Mouse (Mus musculus) liver, embryonic 12.5 days (tissue): ENCODE measurements around the gene Ganc. TPM values are rescaled to one million over a fixed set of nuclear protein-coding genes. Genes with fewer than 3 reads are reported as not detected.

Experiments used
- ATAC-seq: fragments of 200-750 bp; cut with Nextera tagmentation; 2 replicates; pipeline ENCODE4 v1.8.0; 2017; ENCODE audit warnings: moderate number of reproducible peaks, mild to moderate bottlenecking, moderate library complexity
- H3K27ac ChIP-seq: fragments of 300-500 bp; sonication (generic); 2 replicates; pipeline ENCODE4 v1.5.1; 2016; ENCODE audit warnings: mild to moderate bottlenecking
- H3K27me3 ChIP-seq: fragments of 300-500 bp; sonication (generic); replicated peaks from 2 replicates; pipeline ENCODE4 v1.6.1; 2016; ENCODE audit warnings: mild to moderate bottlenecking, moderate library complexity
- H3K36me3 ChIP-seq: fragments of 300-500 bp; sonication (generic); 2 replicates; pipeline ENCODE4 v1.6.1; 2016; ENCODE audit warnings: mild to moderate bottlenecking, moderate library complexity
- H3K4me1 ChIP-seq: fragments of 300-500 bp; sonication (generic); 2 replicates; pipeline ENCODE4 v1.6.1; 2016
- H3K4me2 ChIP-seq: fragments of 300-500 bp; sonication (generic); 2 replicates; pipeline ENCODE4 v1.6.1; 2016; ENCODE audit warnings: mild to moderate bottlenecking, moderate library complexity
- H3K4me3 ChIP-seq: fragments of 300-500 bp; sonication (generic); 2 replicates; pipeline ENCODE4 v1.5.1; 2016; ENCODE audit warnings: mild to moderate bottlenecking, moderate library complexity
- H3K9ac ChIP-seq: fragments of 300-500 bp; sonication (generic); 2 replicates; pipeline ENCODE4 v1.6.1; 2016; ENCODE audit warnings: mild to moderate bottlenecking, moderate library complexity
- H3K9me3 ChIP-seq: fragments of 300-500 bp; sonication (generic); replicated peaks from 2 replicates; pipeline ENCODE4 v1.6.1; 2016; ENCODE audit warnings: mild to moderate bottlenecking, moderate library complexity
- WGBS: fragments of 180-500 bp; shearing (Covaris S2); methylation state at CpG from one replicate; pipeline ENCODE4 v1.1.7; 2016; ENCODE audit not compliant: insufficient replicate concordance; 5-methylcytosine and 5-hydroxymethylcytosine counted together
- polyA plus RNA-seq: library from polyadenylated mRNA; unstranded; fragments of >200 nt; fragmentation: Nextera tagmentation; extraction: Ambion mirVana; gene quantifications from 2 replicates; pipeline ENCODE4 v1.2.1, GENCODE M21; 2016

Gene Ganc
- 5.0 and 7.3 TPM in 2 replicates for polyA plus RNA-seq

DNA sequence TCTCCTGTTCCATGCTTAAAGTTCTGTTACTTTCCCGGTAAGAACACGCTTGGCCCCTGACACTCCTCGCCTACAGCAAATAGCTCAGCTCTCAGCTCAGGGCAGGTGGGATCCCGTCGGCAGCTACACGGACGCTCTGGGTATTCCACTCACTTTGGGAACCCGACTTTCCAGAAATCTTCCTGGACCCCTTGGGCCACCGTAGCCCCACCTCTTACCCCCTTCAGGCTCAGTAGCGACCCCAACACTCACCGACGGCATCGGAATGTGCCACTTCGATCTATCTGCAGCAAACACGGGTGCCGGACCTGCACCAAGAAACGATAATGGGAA, at the start of gene Ganc:
TSS of gene Ganc (plus strand) at position 244 of the 333 bp plus-strand sequence.
- Histone ChIP-seq H3K27me3 (no peaks in the 10 kb centered on the region), H3K27ac (peak within 1 kb of the TSS; percentile 97), H3K4me3 (peak within 1 kb of the TSS; percentile 82), H3K9ac (peak within 1 kb of the TSS; percentile 82), H3K9me3 (no peaks in the 10 kb centered on the region), H3K4me1 (peaks cover 42% of the 10 kb centered on the region), H3K36me3 (peaks cover 22% of the 10 kb centered on the region), H3K4me2 (peak within 1 kb of the TSS; percentile 86)
- peak; percentile 61 for ATAC-seq
- under 1% methylated on average over 17 of the region's 17 CpGs for WGBS

DNA sequence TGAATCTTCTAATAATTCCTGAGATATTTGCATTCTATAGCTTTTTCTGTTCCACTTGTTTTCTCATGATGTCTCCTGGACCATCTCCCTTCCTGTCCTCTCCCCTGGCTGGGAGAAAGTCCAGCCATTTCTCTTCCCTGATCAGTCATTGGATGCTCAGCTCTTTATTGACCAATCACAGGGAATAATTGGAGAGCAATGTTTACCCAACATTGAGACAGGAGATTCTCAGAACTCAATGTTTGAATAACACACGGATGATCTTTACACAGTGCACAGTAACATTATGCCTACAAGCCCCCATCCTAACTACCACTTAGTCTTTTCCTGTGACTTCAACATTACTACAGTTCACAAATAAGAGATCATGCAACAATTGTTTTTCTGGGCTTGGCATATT, 43.3 kb upstream of the Ganc start:
- Histone ChIP-seq H3K4me2 (no peak overlapping the region), H3K27ac (no peak overlapping the region), H3K4me1 (no peaks in the 10 kb centered on the region), H3K4me3 (no peak overlapping the region), H3K9ac (no peak overlapping the region), H3K9me3 (no peaks in the 10 kb centered on the region), H3K36me3 (peaks cover 81% of the 10 kb centered on the region), H3K27me3 (no peaks in the 10 kb centered on the region)
- ATAC-seq, result no peak
- 67% methylated on average over 1 of the region's 1 CpGs for WGBS

DNA sequence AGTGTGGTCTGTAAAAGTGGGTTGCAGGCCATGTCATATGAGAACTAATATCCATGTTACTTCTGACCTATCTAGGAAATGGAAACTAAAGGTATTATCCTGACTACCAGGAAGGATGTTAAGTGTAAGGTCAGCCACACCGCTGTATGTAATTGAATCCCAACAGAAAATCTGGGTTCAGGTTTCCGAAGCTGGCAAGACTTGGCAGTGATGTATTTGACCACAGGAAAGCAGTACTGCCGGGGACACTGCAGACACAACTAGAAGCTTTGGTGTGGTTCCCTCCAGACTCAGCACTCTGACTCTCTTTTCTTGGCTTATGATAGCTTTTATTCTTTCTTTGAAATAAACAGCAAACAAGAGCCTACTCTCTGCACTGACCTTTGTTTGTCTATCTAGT, 37.2 kb upstream of the Ganc start:
- no peak overlapping the region for H3K27ac ChIP-seq
- H3K27me3 ChIP-seq, result no peaks in the 10 kb centered on the region
- H3K4me1 ChIP-seq, result no peaks in the 10 kb centered on the region
- H3K9me3 ChIP-seq, result no peaks in the 10 kb centered on the region
- 80% methylated on average over 3 of the region's 3 CpGs for WGBS
- peaks cover 83% of the 10 kb centered on the region for H3K36me3 ChIP-seq
- H3K9ac ChIP-seq, result no peak overlapping the region
- no peak overlapping the region for H3K4me2 ChIP-seq
- no peak overlapping the region for H3K4me3 ChIP-seq
- no peak for ATAC-seq

DNA sequence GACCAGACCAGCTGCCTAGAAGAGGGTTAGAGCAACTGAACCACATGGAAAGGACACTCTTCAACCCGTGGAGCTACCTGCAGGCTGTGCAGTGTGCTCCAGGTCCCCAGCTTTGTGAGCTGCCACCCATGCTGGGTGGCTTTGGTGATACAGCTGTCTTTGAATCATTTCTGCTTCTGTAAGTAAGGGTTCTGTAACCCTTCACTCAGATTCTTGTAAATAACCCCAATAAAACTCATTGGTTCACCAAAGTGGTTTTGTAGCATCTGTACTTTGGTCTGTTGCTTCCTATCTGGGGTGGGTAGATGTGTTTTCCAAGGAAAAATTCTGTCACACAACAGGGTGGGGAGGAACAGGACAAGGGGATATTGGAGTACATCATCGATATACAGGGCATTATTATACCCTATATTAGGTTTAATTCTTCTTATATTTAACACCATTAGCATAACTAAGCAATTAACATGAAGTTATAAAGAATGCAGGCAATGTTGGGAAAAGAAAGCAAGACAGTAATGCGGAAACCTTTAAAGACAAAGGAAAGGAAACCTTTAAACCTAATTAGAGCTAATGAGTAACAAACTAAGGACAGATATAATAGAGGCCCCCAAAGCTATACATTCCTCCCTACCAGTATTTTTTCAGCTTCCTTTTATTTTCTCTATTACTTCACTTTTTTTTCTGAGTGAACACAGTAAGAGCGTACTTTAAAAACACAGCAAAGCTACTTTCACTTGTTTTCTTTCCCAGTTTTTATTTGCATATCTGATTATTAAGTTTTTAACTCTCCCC, 36.1 kb upstream of the Ganc start:
- no peak overlapping the region for H3K4me2 ChIP-seq
- 88% methylated on average over 4 of the region's 4 CpGs for WGBS
- H3K9me3 ChIP-seq, result no peaks in the 10 kb centered on the region
- H3K4me1 ChIP-seq, result no peaks in the 10 kb centered on the region
- no peak overlapping the region for H3K27ac ChIP-seq
- no peak overlapping the region for H3K4me3 ChIP-seq
- H3K27me3 ChIP-seq, result no peaks in the 10 kb centered on the region
- ATAC-seq, result no peak
- H3K36me3 ChIP-seq, result peaks cover 83% of the 10 kb centered on the region
- H3K9ac ChIP-seq, result no peak overlapping the region

DNA sequence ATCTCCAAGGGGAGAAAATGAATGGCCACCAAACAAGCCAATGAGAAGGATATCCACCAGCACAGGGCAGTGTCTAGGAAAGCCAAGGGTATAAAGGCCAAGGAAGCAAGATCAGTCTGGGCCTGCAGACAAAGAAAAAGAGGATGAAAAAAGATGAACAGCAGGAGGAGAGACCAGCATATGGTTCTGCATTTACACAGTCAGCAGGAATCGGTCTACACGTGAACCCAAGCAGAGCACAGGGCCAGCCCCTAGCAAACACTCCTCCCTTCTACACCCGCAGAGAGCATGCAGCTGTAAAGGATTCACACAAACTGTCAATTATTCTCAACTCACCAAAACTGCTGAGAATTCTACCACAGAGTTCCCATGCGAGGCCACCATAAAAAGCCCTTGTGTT, 29.8 kb upstream of the Ganc start:
- Histone ChIP-seq H3K9ac (no peak overlapping the region), H3K36me3 (peaks cover 90% of the 10 kb centered on the region), H3K4me2 (no peak overlapping the region), H3K4me1 (no peaks in the 10 kb centered on the region), H3K27me3 (no peaks in the 10 kb centered on the region), H3K9me3 (no peaks in the 10 kb centered on the region), H3K27ac (no peak overlapping the region), H3K4me3 (no peak overlapping the region)
- 85% methylated on average over 4 of the region's 4 CpGs for WGBS
- no peak for ATAC-seq

DNA sequence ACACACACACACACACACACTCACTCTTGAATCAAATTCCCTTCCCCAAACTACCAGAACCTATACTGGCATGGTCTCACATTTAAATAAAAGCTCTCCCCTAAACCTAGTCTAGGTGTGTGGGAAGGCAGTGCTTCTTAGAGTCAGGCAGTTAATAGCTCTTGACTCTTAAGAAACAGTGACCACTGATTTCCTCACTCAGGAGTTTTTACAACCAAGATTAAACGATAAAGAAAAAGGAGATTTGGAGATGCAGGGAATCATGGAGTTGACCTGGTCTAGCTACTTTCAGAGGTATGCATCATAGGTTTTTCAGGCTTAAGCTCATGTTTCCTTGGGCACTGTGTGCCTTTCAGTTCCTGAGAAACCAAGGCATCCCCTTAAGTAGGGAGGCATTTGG, 17.4 kb upstream of the Ganc start:
- peaks cover 92% of the 10 kb centered on the region for H3K36me3 ChIP-seq

DNA sequence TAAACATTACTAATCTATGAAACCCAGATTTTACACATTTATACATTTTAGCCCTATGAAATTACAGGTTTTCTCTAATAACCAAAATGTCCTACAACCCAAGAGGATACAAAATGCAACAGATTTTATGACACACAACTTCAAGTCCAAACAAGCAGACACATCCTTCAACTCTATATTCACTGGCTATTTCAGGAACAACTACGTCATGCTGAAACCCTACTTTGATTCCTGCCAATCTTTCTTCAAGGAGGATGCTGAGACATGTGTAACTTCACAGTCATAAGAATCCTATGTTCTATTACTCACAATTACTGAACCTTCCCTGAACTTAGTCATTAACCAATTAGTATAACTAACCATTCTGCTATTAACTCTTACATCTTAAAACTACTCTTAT, 16.4 kb upstream of the Ganc start:
- ATAC-seq, result no peak
- H3K4me3 ChIP-seq, result no peak overlapping the region
- WGBS, result 81% methylated on average over 1 of the region's 1 CpGs
- H3K9me3 ChIP-seq, result no peaks in the 10 kb centered on the region
- no peak overlapping the region for H3K9ac ChIP-seq
- peaks cover 86% of the 10 kb centered on the region for H3K36me3 ChIP-seq
- H3K4me1 ChIP-seq, result no peaks in the 10 kb centered on the region
- no peak overlapping the region for H3K27ac ChIP-seq
- no peaks in the 10 kb centered on the region for H3K27me3 ChIP-seq
- no peak overlapping the region for H3K4me2 ChIP-seq

More for the DNA sequence above, 17.4 kb upstream of the Ganc start:
- Histone ChIP-seq H3K9me3 (no peaks in the 10 kb centered on the region), H3K27ac (no peak overlapping the region), H3K4me1 (no peaks in the 10 kb centered on the region), H3K9ac (no peak overlapping the region), H3K27me3 (no peaks in the 10 kb centered on the region), H3K4me2 (no peak overlapping the region), H3K4me3 (no peak overlapping the region)
- WGBS, result 89% methylated on average over 1 of the region's 1 CpGs
- no peak for ATAC-seq

DNA sequence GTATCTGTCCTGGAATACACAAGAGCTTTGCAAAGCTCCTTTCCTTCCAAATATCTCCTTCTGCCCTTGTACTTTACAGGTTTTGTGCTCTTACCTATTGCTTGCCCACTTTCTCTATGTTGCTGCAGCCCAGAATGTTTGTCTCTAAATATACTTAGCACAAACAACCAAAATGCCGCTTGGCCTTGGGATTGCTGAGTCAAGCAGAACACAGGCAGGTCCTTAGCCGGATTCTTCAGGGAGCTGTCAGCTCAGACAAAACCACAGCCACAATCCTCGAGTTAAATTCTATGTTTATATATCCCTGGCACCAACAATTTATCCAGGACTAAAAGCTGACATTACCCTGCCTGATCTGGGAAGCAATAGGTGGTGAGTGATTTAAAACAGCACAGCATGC, 14.3 kb upstream of the Ganc start:
- Histone ChIP-seq H3K27ac (no peak overlapping the region), H3K27me3 (no peaks in the 10 kb centered on the region), H3K4me1 (no peaks in the 10 kb centered on the region), H3K9ac (no peak overlapping the region), H3K4me3 (no peak overlapping the region), H3K9me3 (no peaks in the 10 kb centered on the region), H3K36me3 (peaks cover 85% of the 10 kb centered on the region), H3K4me2 (no peak overlapping the region)
- 69% methylated on average over 3 of the region's 3 CpGs for WGBS
- ATAC-seq, result no peak

DNA sequence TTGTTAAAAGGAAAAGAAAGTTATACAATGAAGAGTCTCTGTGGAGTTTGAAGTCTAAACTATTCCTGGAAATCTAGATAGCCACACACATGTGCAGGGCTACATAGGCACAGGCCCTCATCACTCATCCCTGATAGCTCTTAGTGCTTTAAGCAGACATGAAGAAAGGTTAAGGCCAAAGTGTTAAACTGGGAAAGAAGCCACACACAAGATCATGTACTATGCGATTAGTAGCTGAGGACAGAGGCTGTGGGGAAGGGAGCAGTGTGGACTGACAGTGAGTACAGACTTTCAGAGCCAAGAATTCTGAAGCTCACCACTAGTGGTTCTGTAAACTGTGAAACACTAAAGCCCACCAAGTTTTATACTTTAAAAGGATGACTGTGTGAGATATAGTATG, 12.8 kb upstream of the Ganc start:
- no peak overlapping the region for H3K9ac ChIP-seq
- no peak for ATAC-seq
- peaks cover 85% of the 10 kb centered on the region for H3K36me3 ChIP-seq
- no peaks in the 10 kb centered on the region for H3K9me3 ChIP-seq
- H3K4me2 ChIP-seq, result no peak overlapping the region
- no peaks in the 10 kb centered on the region for H3K27me3 ChIP-seq
- H3K4me3 ChIP-seq, result no peak overlapping the region
- WGBS, result 74% methylated on average over 1 of the region's 1 CpGs
- no peak overlapping the region for H3K27ac ChIP-seq
- no peaks in the 10 kb centered on the region for H3K4me1 ChIP-seq

DNA sequence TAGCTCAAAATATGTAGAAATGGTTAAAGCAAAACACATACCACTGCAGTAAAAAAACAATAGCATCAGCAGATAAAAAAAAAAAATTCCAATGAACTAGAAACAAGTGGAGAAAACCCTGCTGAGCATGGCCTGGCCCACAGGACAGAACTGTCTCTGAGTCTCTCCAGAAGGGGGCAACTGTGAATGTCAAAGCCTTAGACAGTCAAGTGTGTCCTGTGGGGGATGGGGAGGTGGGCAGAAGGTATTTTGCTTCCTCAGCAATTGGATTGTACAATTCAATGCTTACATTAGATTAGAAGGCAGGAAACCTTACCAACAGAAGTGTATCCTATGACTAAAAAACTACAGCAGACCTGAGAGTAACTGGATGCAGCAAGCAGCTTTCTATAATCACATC, 11.3 kb upstream of the Ganc start:
- Histone ChIP-seq H3K4me2 (no peak overlapping the region), H3K4me3 (no peak overlapping the region), H3K27ac (no peak overlapping the region), H3K9me3 (no peaks in the 10 kb centered on the region), H3K36me3 (peaks cover 85% of the 10 kb centered on the region), H3K27me3 (no peaks in the 10 kb centered on the region), H3K9ac (no peak overlapping the region), H3K4me1 (no peaks in the 10 kb centered on the region)
- no peak for ATAC-seq

DNA sequence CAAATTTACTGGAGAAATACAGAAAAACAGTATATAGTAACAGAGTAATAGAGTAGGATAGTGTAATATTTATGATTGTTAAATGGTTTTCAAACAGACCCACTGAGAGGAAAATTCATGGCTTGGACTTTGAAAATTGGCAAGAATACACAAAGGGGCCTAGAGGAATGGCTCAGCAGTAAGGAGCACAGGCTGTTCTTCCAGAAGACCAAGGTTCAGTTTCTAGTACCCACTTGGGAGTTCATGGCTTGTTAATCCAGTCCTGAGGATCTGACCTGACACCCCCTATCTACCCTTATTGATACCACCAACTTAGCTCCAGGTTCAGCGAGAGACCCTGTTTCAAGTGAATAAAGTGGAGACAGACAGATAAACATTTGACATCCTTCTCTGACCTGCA, 5.7 kb upstream of the Ganc start:
- H3K36me3 ChIP-seq, result peaks cover 63% of the 10 kb centered on the region
- 90% methylated on average over 1 of the region's 1 CpGs for WGBS

DNA sequence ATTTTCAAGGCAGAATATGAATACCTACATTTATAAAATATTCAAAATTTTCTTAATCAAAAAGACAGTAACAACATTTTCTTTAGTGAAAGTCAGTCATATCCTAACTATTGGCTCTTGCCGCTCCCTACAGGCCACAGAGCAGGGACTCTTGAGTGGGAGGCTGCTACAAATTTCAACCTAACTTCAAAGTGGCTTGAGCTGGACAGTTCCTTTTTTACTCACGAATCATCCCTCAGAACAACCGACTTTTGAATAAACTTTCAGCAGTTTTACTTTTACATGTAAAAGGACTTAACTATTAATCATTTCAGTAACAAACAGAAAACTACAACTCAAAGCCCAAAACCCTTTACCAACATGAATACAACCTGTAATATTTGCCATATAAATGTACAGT, 883 bp upstream of the Ganc start:
- H3K9me3 ChIP-seq, result no peaks in the 10 kb centered on the region
- no peak for ATAC-seq
- H3K4me3 ChIP-seq, result peak overlapping the region; percentile 82
- peak overlapping the region; percentile 82 for H3K9ac ChIP-seq
- H3K36me3 ChIP-seq, result peaks cover 24% of the 10 kb centered on the region
- peak overlapping the region; percentile 86 for H3K4me2 ChIP-seq
- 25% methylated on average over 3 of the region's 3 CpGs for whole genome bisulfite sequencing
- peaks cover 42% of the 10 kb centered on the region for H3K4me1 ChIP-seq
- H3K27ac ChIP-seq, result no peak overlapping the region
- no peaks in the 10 kb centered on the region for H3K27me3 ChIP-seq

More for the DNA sequence above, 5.7 kb upstream of the Ganc start:
- no peaks in the 10 kb centered on the region for H3K9me3 ChIP-seq
- H3K4me2 ChIP-seq, result no peak overlapping the region
- no peak for ATAC-seq
- no peaks in the 10 kb centered on the region for H3K27me3 ChIP-seq
- H3K4me1 ChIP-seq, result peaks cover 18% of the 10 kb centered on the region
- H3K9ac ChIP-seq, result no peak overlapping the region
- no peak overlapping the region for H3K4me3 ChIP-seq
- no peak overlapping the region for H3K27ac ChIP-seq
